Mouse (Mus musculus) T-cell, adult 66 days (primary cell): ENCODE data around the gene Lipo4. TPM values are rescaled to one million over a fixed set of nuclear protein-coding genes. Genes with fewer than 3 reads are reported as not detected.

ENCODE experiments used
- total RNA-seq, 2 experiments: library from RNA; stranded (reverse); gene quantifications; 3 replicates in 1 of 2; 4 replicates in 1 of 2; pipeline ENCODE4 v1.2.4; 2023

Lipo4 gene
- total RNA-seq = under 1 TPM in 1 of 2 experiments, not detected in 1; 0.29 TPM

DNA sequence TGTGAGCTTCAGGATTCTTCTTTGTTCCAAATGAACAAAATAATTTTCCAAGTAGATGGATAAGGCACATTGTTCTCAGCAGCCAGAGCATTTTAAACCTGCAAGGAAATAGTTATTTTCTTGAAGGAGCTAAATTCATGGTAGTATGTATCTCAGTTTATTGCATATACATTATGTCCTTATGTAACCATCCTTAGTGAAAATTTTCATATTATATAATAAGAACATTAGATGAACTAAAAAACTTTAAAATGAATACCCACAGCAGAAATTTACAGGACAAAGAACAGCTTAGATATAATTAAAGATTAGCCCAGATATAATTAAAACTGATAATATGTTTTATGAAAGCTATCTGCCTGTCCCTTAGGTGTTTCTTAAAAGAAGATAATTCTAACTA, at the start of gene Lipo4:
TSS of gene Lipo4 (minus strand) at position 101 of the 400 bp plus-strand sequence.

Other genes starting within 250 kb of the Lipo4 start
- 1 to 10 TPM in 1 of 2 experiments, under 1 TPM in 1; 0.99 to 1.1 TPM for gene Rnls, start 125.5 kb downstream of the Lipo4 start, total RNA-seq
- not detected for gene Gm8978, start 107.5 kb upstream of the Lipo4 start, total RNA-seq
- not detected for gene Lipo2, start 233.6 kb upstream of the Lipo4 start, total RNA-seq
- 1 to 10 TPM; 4.6 to 5.6 TPM for gene Lipo3, start 244.2 kb upstream of the Lipo4 start, total RNA-seq